Mouse (Mus musculus) stomach, postnatal 0 days (tissue): Measurements from ENCODE around the gene Jund.

Experiments
- CTCF ChIP-seq: IDR thresholded peaks from 2 replicates; pipeline ENCODE4 v1.5.1; 2016; ENCODE audit warnings: antibody characterized with exemption, low read depth, mild to moderate bottlenecking, moderate library complexity
- EP300 ChIP-seq: optimal IDR thresholded peaks from 2 replicates; pipeline ENCODE3; 2016; ENCODE audit warnings: antibody characterized with exemption

DNA sequence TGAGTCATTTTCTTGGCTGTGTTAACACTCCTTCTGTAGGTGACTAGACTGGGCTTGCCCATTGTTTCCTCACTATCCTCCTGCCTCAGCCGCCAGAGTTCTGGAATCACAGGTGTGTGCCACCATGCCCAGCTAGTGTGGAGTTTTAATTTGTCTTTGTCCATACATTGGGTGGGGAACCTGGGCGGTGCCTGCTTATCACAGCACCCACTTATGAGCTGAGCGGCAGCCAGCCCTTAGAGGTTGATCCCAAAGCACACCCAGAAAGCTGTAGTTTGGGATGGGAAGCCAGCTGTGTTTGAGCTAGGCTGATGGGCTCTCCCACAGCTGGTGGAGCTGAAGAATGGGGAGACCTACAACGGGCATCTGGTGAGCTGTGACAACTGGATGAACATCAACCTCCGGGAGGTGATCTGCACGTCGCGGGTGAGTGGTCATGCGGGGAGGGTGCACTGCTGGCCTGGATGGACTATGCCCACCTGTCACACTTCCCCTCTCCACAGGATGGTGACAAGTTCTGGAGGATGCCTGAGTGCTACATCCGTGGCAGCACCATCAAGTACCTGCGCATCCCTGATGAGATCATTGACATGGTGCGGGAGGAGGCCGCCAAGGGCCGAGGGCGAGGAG, 21.2 kb upstream of the Jund start:
- TF ChIP-seq CTCF = no peak
- TF ChIP-seq EP300 = no peak
